Mouse (Mus musculus) forebrain, embryonic 11.5 days (tissue): ENCODE measurements around the gene Snap25. TPM values are rescaled to one million over a fixed set of nuclear protein-coding genes. Genes with fewer than 3 reads are reported as not detected.

ENCODE experiments used
- ATAC-seq: fragments of 200-750 bp; cut with Nextera tagmentation; replicated peaks from 2 replicates; pipeline ENCODE4 v1.8.0; 2017; ENCODE audit warnings: moderate TSS enrichment; ENCODE audit not compliant: low FRiP score
- DNase-seq: peaks from one replicate; pipeline ENCODE4 v3.0.0-alpha.2; 2017; ENCODE audit warnings: low spot score
- H3K27ac ChIP-seq: fragments of 300-500 bp; sonication (generic); 2 replicates; pipeline ENCODE4 v1.5.1; 2014; ENCODE audit warnings: low read depth, low read length
- H3K27me3 ChIP-seq: fragments of 300-500 bp; sonication (generic); 2 replicates; pipeline ENCODE4 v1.6.1; 2014; ENCODE audit warnings: mild to moderate bottlenecking, low read length, mixed read lengths; ENCODE audit not compliant: control insufficient read depth, insufficient read depth
- H3K36me3 ChIP-seq: fragments of 300-500 bp; sonication (generic); 2 replicates; pipeline ENCODE4 v1.6.1; 2014; ENCODE audit warnings: mild to moderate bottlenecking, low read length, moderate library complexity, mixed read lengths; ENCODE audit not compliant: control insufficient read depth, insufficient read depth
- H3K4me1 ChIP-seq: fragments of 300-500 bp; sonication (generic); replicated peaks from 2 replicates; pipeline ENCODE4 v1.6.1; 2014; ENCODE audit warnings: low read length, mixed read lengths; ENCODE audit not compliant: control insufficient read depth, insufficient read depth
- H3K4me2 ChIP-seq: fragments of 300-500 bp; sonication (generic); 2 replicates; pipeline ENCODE4 v1.6.1; 2014; ENCODE audit warnings: low read depth, mild to moderate bottlenecking, low read length, moderate library complexity, mixed read lengths; ENCODE audit not compliant: severe bottlenecking
- H3K4me3 ChIP-seq: fragments of 300-500 bp; sonication (generic); 2 replicates; pipeline ENCODE4 v1.5.1; 2014; ENCODE audit warnings: low read depth, low read length
- H3K9ac ChIP-seq: fragments of 300-500 bp; sonication (generic); 2 replicates; pipeline ENCODE4 v1.6.1; 2014; ENCODE audit warnings: low read length
- H3K9me3 ChIP-seq: fragments of 300-500 bp; sonication (generic); 2 replicates; pipeline ENCODE4 v1.6.1; 2016; ENCODE audit warnings: low read length, mixed read lengths; ENCODE audit not compliant: control insufficient read depth
- WGBS: fragments of 180-500 bp; shearing (Covaris S2); extraction: QIAGEN DNeasy Blood & Tissue Kit; methylation state at CpG from one replicate; pipeline ENCODE4 v1.1.7; 2014; 5-methylcytosine and 5-hydroxymethylcytosine counted together
- polyA plus RNA-seq: library from polyadenylated mRNA; unstranded; fragments of >200 nt; fragmentation: Nextera tagmentation; extraction: Ambion mirVana; gene quantifications from 2 replicates; pipeline ENCODE4 v1.2.1, GENCODE M21; 2014

Snap25 gene
- polyA plus RNA-seq, 1 experiment from 2014 or later = 18.0 TPM

DNA sequence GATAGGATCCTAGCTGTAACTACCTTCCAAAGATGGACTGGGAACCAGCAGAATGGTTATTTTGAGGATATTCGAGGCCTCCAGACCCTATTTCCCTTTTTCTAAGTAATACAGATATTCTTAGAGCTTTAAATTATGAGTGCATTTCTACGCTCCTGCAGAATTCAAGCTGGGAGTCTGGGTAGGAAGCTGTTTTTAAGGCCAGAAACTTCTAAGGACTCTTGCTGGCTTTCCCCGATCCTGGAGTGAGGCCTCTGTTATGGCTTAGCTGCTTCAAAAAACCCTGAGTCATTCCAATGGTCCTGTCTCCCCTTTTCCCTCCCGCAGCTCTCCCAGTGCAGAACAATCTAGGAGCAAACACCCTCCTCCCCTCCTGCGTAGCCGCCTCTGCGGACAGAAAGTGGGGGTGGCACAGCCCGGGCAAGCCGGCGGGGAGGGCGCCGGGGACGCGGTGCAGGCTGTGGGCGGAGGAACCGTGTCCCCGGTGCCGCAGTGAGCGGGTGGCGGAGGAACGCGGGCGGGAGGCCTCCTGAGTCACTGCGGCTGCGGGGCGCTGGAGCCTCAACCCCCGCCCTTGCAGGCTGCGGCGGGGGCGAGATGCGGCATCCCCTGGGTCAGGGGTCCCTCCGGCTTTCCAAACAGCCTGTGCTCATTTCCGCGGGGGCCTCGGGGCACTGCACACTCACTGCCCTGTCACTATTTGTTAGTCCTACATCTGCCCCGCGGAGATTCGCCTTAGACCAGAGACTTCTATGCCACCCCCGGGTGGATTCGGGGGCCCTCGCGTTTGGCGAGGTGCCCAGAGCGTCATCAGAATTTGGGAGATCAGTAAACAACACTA is 34.7 kb upstream of the Snap25 start:
- ATAC-seq = peak; percentile 83
- peak overlapping the region; percentile 44 for H3K4me3 ChIP-seq
- no peaks in the 10 kb centered on the region for H3K9me3 ChIP-seq
- H3K27me3 ChIP-seq = no peaks in the 10 kb centered on the region
- H3K9ac ChIP-seq = peak overlapping the region; percentile 76
- peaks cover 8% of the 10 kb centered on the region; the same call in 1 of the 2 replicates for H3K4me1 ChIP-seq
- peak; percentile 78 for DNase-seq
- WGBS = 3% methylated on average over 44 of the region's 44 CpGs
- H3K27ac ChIP-seq = peak overlapping the region; percentile 65
- no peaks in the 10 kb centered on the region for H3K36me3 ChIP-seq
- H3K4me2 ChIP-seq = peak overlapping the region; percentile 84

DNA sequence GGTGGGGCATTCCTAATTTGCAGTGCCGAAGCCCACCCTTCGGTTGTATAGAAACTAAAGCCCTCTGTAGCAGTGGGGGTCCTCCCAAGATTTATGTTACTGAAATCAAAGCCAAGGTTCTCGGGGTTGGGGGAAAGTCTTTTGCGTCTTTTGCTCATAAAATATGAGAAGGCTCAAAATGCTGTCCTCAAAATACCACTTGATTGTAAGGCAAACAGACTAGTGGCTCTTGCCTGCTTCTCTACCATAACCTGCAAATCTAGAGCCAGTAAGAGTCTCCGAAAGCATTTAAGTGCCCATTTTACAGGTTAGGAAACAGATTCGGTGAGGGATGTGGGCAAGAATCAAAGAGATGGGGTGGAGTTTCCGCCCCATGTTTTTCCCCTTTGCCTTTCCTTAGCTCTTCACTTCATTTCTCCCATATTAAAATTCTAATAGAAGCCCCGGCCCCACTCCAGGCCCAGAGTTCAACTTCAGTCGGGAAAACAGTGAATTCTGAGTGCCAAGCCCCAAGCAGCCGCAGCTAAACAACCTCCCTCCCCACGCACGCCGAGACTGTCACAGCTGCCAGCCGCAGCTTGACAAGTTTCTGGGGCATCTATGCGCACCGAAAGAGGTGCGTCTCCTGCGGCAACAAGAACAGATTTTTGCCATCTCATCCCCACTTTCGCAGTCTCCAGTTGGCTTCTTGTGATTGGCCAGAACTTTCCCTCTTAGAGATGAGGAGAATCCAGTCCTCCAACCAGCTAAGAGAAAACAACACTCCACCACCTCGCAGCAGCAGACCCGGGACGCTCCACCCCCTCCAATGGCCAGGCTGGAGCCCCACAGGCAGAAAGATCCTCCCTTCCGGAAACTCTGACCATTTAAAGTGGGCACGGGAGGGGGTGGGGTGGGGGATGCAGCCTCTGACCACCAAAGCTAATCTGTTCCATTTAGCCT is 33.7 kb upstream of the Snap25 start:
- Histone ChIP-seq H3K9me3 (no peaks in the 10 kb centered on the region), H3K27ac (peak overlapping the region; percentile 65), H3K4me3 (peak overlapping the region; percentile 44), H3K4me1 (peaks cover 8% of the 10 kb centered on the region; the same call in 1 of the 2 replicates), H3K27me3 (no peaks in the 10 kb centered on the region), H3K4me2 (peak overlapping the region; percentile 84), H3K9ac (peak overlapping the region; percentile 76), H3K36me3 (no peaks in the 10 kb centered on the region)
- WGBS = 3% methylated on average over 24 of the region's 24 CpGs
- ATAC-seq (peak; percentile 93), DNase-seq (peak; percentile 88)

DNA sequence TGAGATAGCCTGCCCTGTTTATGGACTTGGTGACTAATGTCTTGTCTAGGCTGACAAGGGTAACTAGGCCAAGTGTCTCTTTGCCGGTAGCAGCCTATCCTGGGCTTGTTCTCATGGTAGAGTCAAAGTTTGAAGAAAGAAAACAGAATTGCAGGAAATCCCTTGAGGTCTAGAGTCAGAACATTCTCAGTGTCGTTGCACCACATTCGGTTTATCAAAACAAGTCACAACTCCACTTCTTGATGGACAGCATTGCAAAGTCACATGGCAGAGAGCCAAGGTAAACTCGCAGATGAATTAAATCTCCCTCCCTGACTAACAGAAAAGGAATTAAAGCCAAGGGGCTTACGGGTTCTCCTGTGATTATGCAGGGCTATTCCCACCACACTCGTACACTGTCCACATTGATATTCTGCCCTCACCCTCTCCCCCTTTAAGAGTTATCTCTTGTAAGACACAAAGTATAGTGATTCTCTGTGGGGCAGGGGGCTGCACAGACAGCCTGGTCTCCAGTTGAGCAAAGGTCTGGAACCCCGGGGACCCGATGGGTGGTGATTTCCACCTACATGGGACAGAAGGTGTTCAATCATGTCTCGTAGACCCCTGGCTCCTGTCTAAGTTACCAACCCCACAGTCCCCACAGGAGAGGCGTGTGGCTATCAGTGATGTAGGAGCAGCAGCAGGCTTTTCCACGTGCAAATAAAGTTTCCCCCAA is 30.9 kb upstream of the Snap25 start:
- WGBS = 84% methylated on average over 11 of the region's 11 CpGs
- ATAC-seq = no peak
- Histone ChIP-seq H3K27ac (no peak overlapping the region), H3K36me3 (no peaks in the 10 kb centered on the region), H3K27me3 (no peaks in the 10 kb centered on the region), H3K4me2 (no peak overlapping the region), H3K9ac (no peak overlapping the region), H3K4me3 (no peak overlapping the region), H3K4me1 (peaks cover 8% of the 10 kb centered on the region; the same call in 1 of the 2 replicates), H3K9me3 (no peaks in the 10 kb centered on the region)
- no peak for DNase-seq

DNA sequence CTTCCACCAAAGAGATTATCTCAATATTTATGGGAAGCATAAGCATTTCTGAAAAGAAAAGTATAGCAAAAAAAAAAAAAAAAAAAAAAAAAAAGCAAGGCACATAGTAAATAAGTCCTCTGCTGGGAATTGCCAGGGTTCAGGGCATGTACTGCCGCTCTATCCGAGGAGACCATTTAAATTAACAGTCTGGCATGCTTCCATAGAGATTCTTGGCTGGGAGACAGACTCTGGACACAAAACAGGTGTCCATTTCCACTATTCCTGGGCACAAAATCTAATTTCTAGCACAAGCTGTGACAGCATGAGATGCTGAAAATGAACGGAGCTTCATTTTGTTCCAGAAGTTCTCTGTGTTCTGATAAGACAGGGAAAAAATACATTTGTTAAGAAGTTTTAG is 27.1 kb upstream of the Snap25 start:
- H3K9me3 ChIP-seq = no peaks in the 10 kb centered on the region
- no peaks in the 10 kb centered on the region for H3K4me1 ChIP-seq
- H3K27me3 ChIP-seq = no peaks in the 10 kb centered on the region
- no peaks in the 10 kb centered on the region for H3K36me3 ChIP-seq
- DNase-seq (no peak), ATAC-seq (no peak)
- 83% methylated on average over 3 of the region's 3 CpGs for WGBS
- no peak overlapping the region for H3K27ac ChIP-seq
- no peak overlapping the region for H3K4me3 ChIP-seq
- no peak overlapping the region for H3K4me2 ChIP-seq
- H3K9ac ChIP-seq = no peak overlapping the region

DNA sequence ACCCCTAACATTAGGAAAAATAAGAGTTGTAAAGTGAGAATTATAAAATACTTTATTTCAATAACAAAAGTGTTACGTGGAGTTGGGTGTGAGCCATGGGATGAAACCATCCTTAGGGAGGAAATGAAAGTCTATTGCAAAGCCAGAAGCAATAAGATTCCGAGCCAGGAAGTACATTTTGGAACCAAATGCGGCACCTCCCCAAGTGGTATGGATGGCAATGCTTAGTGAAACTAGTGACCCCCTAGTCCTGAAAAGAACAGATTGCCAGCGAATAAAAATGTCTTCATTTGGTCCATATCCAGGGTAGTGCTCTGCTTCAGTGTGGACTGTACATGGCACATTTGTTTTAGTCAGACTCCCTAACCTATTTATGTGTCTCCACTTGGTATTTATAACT is 25.9 kb upstream of the Snap25 start:
- 93% methylated on average over 4 of the region's 4 CpGs for WGBS

DNA sequence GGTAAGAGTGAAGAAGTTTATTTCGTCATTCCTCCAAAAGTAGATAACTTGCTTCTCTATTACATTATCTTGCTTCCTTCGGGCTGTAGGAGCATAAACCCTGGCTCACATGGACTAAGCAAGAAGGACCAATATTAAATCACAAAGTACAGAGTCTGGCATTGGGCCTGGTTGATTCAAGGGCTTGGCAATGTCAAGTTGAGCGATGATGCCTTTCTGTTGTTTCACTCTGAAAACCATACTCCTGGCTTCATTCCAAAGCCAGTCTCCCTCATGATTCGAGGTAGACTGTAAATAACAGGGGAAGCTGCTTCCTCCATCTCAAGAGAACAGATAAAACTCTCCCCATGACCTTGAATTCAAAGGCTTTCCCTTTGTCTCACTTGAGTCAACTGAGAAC is 23.8 kb upstream of the Snap25 start:
- H3K36me3 ChIP-seq = no peaks in the 10 kb centered on the region
- no peaks in the 10 kb centered on the region for H3K4me1 ChIP-seq
- WGBS = 90% methylated on average over 4 of the region's 4 CpGs
- no peak overlapping the region for H3K4me3 ChIP-seq
- ATAC-seq (no peak), DNase-seq (no peak)
- H3K27me3 ChIP-seq = no peaks in the 10 kb centered on the region
- H3K4me2 ChIP-seq = no peak overlapping the region
- H3K27ac ChIP-seq = no peak overlapping the region
- H3K9ac ChIP-seq = no peak overlapping the region
- no peaks in the 10 kb centered on the region for H3K9me3 ChIP-seq

More for the DNA sequence above, 25.9 kb upstream of the Snap25 start:
- Histone ChIP-seq H3K4me2 (no peak overlapping the region), H3K27ac (no peak overlapping the region), H3K9ac (no peak overlapping the region), H3K36me3 (no peaks in the 10 kb centered on the region), H3K27me3 (no peaks in the 10 kb centered on the region), H3K4me1 (no peaks in the 10 kb centered on the region), H3K9me3 (no peaks in the 10 kb centered on the region), H3K4me3 (no peak overlapping the region)
- ATAC-seq = no peak
- no peak for DNase-seq

DNA sequence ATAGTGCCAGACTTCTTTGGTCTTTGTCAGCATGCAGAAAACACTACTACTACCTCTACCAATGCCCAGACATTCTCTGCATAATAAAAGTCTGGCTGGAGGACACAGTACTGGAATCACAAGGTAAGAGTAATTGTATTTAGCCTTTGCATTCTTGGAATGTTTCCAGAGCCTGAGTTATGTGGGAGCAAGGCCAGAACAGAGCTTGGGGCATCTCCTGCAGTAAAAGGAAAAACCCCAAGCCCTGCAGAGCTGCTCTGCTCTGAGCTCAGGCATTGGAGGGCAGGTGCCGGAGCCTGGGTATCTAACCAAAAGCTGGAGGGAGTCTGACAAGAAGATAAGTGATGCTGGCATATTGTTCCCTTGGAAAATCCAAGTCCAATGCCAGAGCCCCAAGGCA is 21.6 kb upstream of the Snap25 start:
- Histone ChIP-seq H3K4me2 (no peak overlapping the region), H3K36me3 (no peaks in the 10 kb centered on the region), H3K9ac (no peak overlapping the region), H3K27ac (no peak overlapping the region), H3K4me3 (no peak overlapping the region), H3K4me1 (no peaks in the 10 kb centered on the region), H3K27me3 (no peaks in the 10 kb centered on the region), H3K9me3 (no peaks in the 10 kb centered on the region)
- 77% methylated on average over 1 of the region's 1 CpGs for WGBS
- DNase-seq (no peak), ATAC-seq (no peak)
